Mouse (Mus musculus) retina, postnatal 7 days (tissue): Measurements from ENCODE around the gene Gbp3.

Experiments used
- DNase-seq: peaks from one replicate; pipeline ENCODE4 v3.0.0-alpha.2; 2012; ENCODE audit warnings: low read depth, low spot score

Gene Gbp3

GRCm38 (mm10) chr3:142588888-142589287, 29.1 kb downstream of the Gbp3 start:
- DNase-seq: no peak

- no peak for DNase-seq
Observed at GRCm38 (mm10) chr3:142590431-142591067, 30.7 kb downstream of the Gbp3 start.

GRCm38 (mm10) chr3:142594547-142594946, 34.7 kb downstream of the Gbp3 start, which contains the start of gene Gbp2b:
Gene Gbp2b, plus strand, starts transcription at chr3:142594847.
- DNase-seq: no peak

- DNase-seq: no peak
Observed at GRCm38 (mm10) chr3:142597923-142598322, 38.1 kb downstream of the Gbp3 start.

- DNase-seq: no peak
Observed at GRCm38 (mm10) chr3:142601675-142602074, 41.8 kb downstream of the Gbp3 start.

- no peak for DNase-seq
Observed at GRCm38 (mm10) chr3:142618658-142619057, 58.8 kb downstream of the Gbp3 start.

- DNase-seq: no peak
Observed at GRCm38 (mm10) chr3:142619606-142620005, 59.8 kb downstream of the Gbp3 start.

- no peak for DNase-seq
Observed at GRCm38 (mm10) chr3:142620111-142620955, 60.5 kb downstream of the Gbp3 start, which contains the start of gene Gbp2. Gene Gbp2, plus strand, starts transcription at chr3:142620602.

GRCm38 (mm10) chr3:142620956-142621562, 61.2 kb downstream of the Gbp3 start:
- DNase-seq: no peak
